18 mouse cellular contexts compared by ENCODE assay signal in genomic region chr7:79987745-79988144, GRCm38 (mm10). TPM values are rescaled to one million over a fixed set of nuclear protein-coding genes. Genes with fewer than 3 reads are reported as not detected.
DNase-seq lines count a peak whose midpoint lies in the region; TF ChIP-seq lines count a peak whose summit lies in the region.
"Had no signal": no experiment of that assay in that cellular context is flagged by ENCODE, and none has a peak within 500 bp of the region (broad histone marks: within the 10 kb centered on the region; RNA-seq: fewer than 3 reads in every experiment).

No protein-coding gene starts in this region.

- no peak overlapping the region for H3K27ac ChIP-seq in left cerebral cortex, adult 2 months
- H3K27ac ChIP-seq: hindbrain, embryonic 10.5 days; limb, embryonic 13.5 days had no signal

- intact Hi-C loops in left cerebral cortex, adult 2 months (cut with DNase I) = no loop called here
- intact Hi-C loops in heart, postnatal 36 days (cut with DNase I) = no loop called here

- TF ChIP-seq CTCF in left cerebral cortex, adult 2 months (IDR thresholded peaks at IDR 0.05) = no peak

- peak; percentile 14 to 47 for DNase-seq in adrenal gland, adult (ENCODE audit: inconsistent age in 2 of 2, low spot score in 1 of 2)
- no peak for DNase-seq in adrenal gland, postnatal 4 days (ENCODE audit: low spot score in 2 of 2)
- DNase-seq in retina, postnatal 1 day = peak; percentile 11
- DNase-seq in retina, embryonic 14.5 days (ENCODE audit: low spot score) = no peak
- DNase-seq in gonadal fat pad, adult 2 months (ENCODE audit: low read depth) = peak; percentile 96
- DNase-seq in left cerebral cortex, adult 2 months (ENCODE audit: extremely low spot score in 1 of 2, low spot score in 2 of 2) = no peak
- DNase-seq in heart, postnatal 36 days = no peak
- DNase-seq in frontal cortex, postnatal 25 days (ENCODE audit: low spot score in 2 of 2) = no peak
- DNase-seq: cerebellum, adult 11-12 months; gastrocnemius, postnatal 36 days; kidney, postnatal 25 days; lung, embryonic 14.5 days; right cerebral cortex, postnatal 25 days had no signal

- no peak overlapping the region for H3K4me3 ChIP-seq in left cerebral cortex, adult 2 months
- H3K4me3 ChIP-seq: erythroblast, embryonic 14.5 days; heart, embryonic 12.5 days; hindbrain, embryonic 10.5 days; limb, embryonic 13.5 days had no signal

RNA-seq across cellular contexts. Expression of gene Zfp710, which starts 36.9 kb away (rescaled TPM):
- 10 to 100 TPM; 25.2 to 25.5 TPM for total RNA-seq in adrenal gland, postnatal 4 days (2021)
- 25.4 and 27.7 TPM in 2 replicates for polyA plus RNA-seq in gonadal fat pad, adult 2 months (2012; rRNA removed)
- total RNA-seq in left cerebral cortex, adult 2 months (2021) = 10 to 100 TPM; 18.9 to 21.7 TPM
- total RNA-seq in heart, postnatal 36 days (2021) = 10 to 100 TPM; 27.4 to 28.0 TPM

RNA-seq across cellular contexts. Expression of gene Arpin, which starts 52.6 kb away (rescaled TPM):
- 10 to 100 TPM; 26.0 to 29.6 TPM for total RNA-seq in adrenal gland, postnatal 4 days (2021)
- polyA plus RNA-seq in gonadal fat pad, adult 2 months (2012; rRNA removed) = 10.7 and 13.5 TPM in 2 replicates
- total RNA-seq in left cerebral cortex, adult 2 months (2021) = 10 to 100 TPM in 1 of 2 experiments, 1 to 10 TPM in 1; 9.8 to 11.7 TPM
- total RNA-seq in heart, postnatal 36 days (2021) = 10 to 100 TPM in 1 of 2 experiments, 1 to 10 TPM in 1; 9.8 to 11.4 TPM
- total RNA-seq: megakaryocyte, adult 5-6 weeks had no signal
- polyA plus RNA-seq: erythroblast, embryonic 14.5 days had no signal

Comparison
In these comparisons a context has a peak if more than half of its experiments do, and no peak if none do; other contexts are left out.
1. DNase-seq: peak in adrenal gland, adult (2 of 2), retina, postnatal 1 day (single experiment) and gonadal fat pad, adult 2 months (single experiment); none in adrenal gland, postnatal 4 days (0 of 2), retina, embryonic 14.5 days (single experiment), left cerebral cortex, adult 2 months (0 of 2), heart, postnatal 36 days (0 of 2) and frontal cortex, postnatal 25 days (0 of 2).